Mouse (Mus musculus): Measurements from ENCODE around the gene Eci1. TPM values are rescaled to one million over a fixed set of nuclear protein-coding genes. Genes with fewer than 3 reads are reported as not detected.
A peak's percentile ranks its signal among the peaks of the same experiment; 100 is the strongest.

The Eci1 gene
- total and polyA plus RNA-seq, 2 experiments from 2014 or later = 595 to 624 TPM

GRCm38 (mm10) chr17:24413557-24414211, 12.8 kb upstream of the Eci1 start:
- 22% methylated on average over 22 of the region's 22 CpGs for WGBS
- peak overlapping the region; percentile 86 for H3K4me3 ChIP-seq (ENCODE audit: low read depth, low read length)
- H3K36me3 ChIP-seq (replicated peaks; ENCODE audit: control insufficient read depth, insufficient read depth, low read length) = peaks cover 49% of the 10 kb centered on the region
- ATAC-seq (ENCODE audit: insufficient read depth, low read depth) (peak; percentile 15; the same call in 1 of the 2 replicates), DNase-seq (ENCODE audit: low spot score) (peak; percentile 15)
- H3K9me3 ChIP-seq (replicated peaks; ENCODE audit: control insufficient read depth, low read length) = no peaks in the 10 kb centered on the region
- TF ChIP-seq CTCF (IDR thresholded peaks at IDR 0.05; ENCODE audit: low read depth) (no peak), EP300 (IDR thresholded peaks at IDR 0.05; ENCODE audit: low read depth) (no peak)
- no peaks in the 10 kb centered on the region for H3K27me3 ChIP-seq (ENCODE audit: control insufficient read depth, insufficient read depth, low read length)
- peaks cover 20% of the 10 kb centered on the region for H3K4me1 ChIP-seq (ENCODE audit: control insufficient read depth, insufficient read depth)
- H3K4me2 ChIP-seq (ENCODE audit: low read depth, low read length) = peak overlapping the region; percentile 88
- peak overlapping the region; percentile 60 for H3K9ac ChIP-seq (replicated peaks; ENCODE audit: low read depth, low read length)
- peak overlapping the region; percentile 89 for H3K27ac ChIP-seq (ENCODE audit: low read depth)

- H3K27ac ChIP-seq (ENCODE audit: low read depth) = peak within 1 kb of the TSS; percentile 89
- peak within 1 kb of the TSS; percentile 88 for H3K4me2 ChIP-seq (ENCODE audit: low read depth, low read length)
- H3K36me3 ChIP-seq (replicated peaks; ENCODE audit: control insufficient read depth, insufficient read depth, low read length) = peaks cover 49% of the 10 kb centered on the region
- peak within 1 kb of the TSS; percentile 88 for H3K9ac ChIP-seq (replicated peaks; ENCODE audit: low read depth, low read length)
- WGBS = under 1% methylated on average over 64 of the region's 64 CpGs
- peaks cover 20% of the 10 kb centered on the region for H3K4me1 ChIP-seq (ENCODE audit: control insufficient read depth, insufficient read depth)
- DNase-seq (ENCODE audit: low spot score) = peak; percentile 99
- H3K4me3 ChIP-seq (ENCODE audit: low read depth, low read length) = peak within 1 kb of the TSS; percentile 86
- peak; percentile 93 for ATAC-seq (ENCODE audit: insufficient read depth, low read depth)
- H3K9me3 ChIP-seq (replicated peaks; ENCODE audit: control insufficient read depth, low read length) = no peaks in the 10 kb centered on the region
- H3K27me3 ChIP-seq (ENCODE audit: control insufficient read depth, insufficient read depth, low read length) = no peaks in the 10 kb centered on the region
- peak; percentile 63 for TF ChIP-seq EP300 (IDR thresholded peaks at IDR 0.05; ENCODE audit: low read depth)
- TF ChIP-seq CTCF (IDR thresholded peaks at IDR 0.05; ENCODE audit: low read depth) = no peak
Measured at GRCm38 (mm10) chr17:24414230-24414976, 12.0 kb upstream of the Eci1 start, which contains the start of gene Rnps1. Gene Rnps1, plus strand, starts transcription at chr17:24414565.

- Histone ChIP-seq H3K27me3 (ENCODE audit: control insufficient read depth, insufficient read depth, low read length) (no peaks in the 10 kb centered on the region), H3K4me2 (ENCODE audit: low read depth, low read length) (peak overlapping the region; percentile 88), H3K27ac (ENCODE audit: low read depth) (peak overlapping the region; percentile 89), H3K9ac (replicated peaks; ENCODE audit: low read depth, low read length) (peak overlapping the region; percentile 88), H3K4me1 (ENCODE audit: control insufficient read depth, insufficient read depth) (peaks cover 20% of the 10 kb centered on the region), H3K9me3 (replicated peaks; ENCODE audit: control insufficient read depth, low read length) (no peaks in the 10 kb centered on the region), H3K36me3 (replicated peaks; ENCODE audit: control insufficient read depth, insufficient read depth, low read length) (peaks cover 49% of the 10 kb centered on the region), H3K4me3 (ENCODE audit: low read depth, low read length) (peak overlapping the region; percentile 86)
- TF ChIP-seq CTCF (IDR thresholded peaks at IDR 0.05; ENCODE audit: low read depth) (no peak), EP300 (IDR thresholded peaks at IDR 0.05; ENCODE audit: low read depth) (no peak)
- ATAC-seq (ENCODE audit: insufficient read depth, low read depth) (no peak), DNase-seq (ENCODE audit: low spot score) (peak; percentile 7)
- under 1% methylated on average over 21 of the region's 21 CpGs for WGBS
Measured at GRCm38 (mm10) chr17:24415011-24415410, 11.4 kb upstream of the Eci1 start.

GRCm38 (mm10) chr17:24416051-24416652, 10.3 kb upstream of the Eci1 start:
- H3K9me3 ChIP-seq (replicated peaks; ENCODE audit: control insufficient read depth, low read length) = no peaks in the 10 kb centered on the region
- peak overlapping the region; percentile 88 for H3K9ac ChIP-seq (replicated peaks; ENCODE audit: low read depth, low read length)
- ATAC-seq (ENCODE audit: insufficient read depth, low read depth) (no peak), DNase-seq (ENCODE audit: low spot score) (no peak)
- H3K4me1 ChIP-seq (ENCODE audit: control insufficient read depth, insufficient read depth) = peaks cover 20% of the 10 kb centered on the region
- no peaks in the 10 kb centered on the region for H3K27me3 ChIP-seq (ENCODE audit: control insufficient read depth, insufficient read depth, low read length)
- TF ChIP-seq CTCF (IDR thresholded peaks at IDR 0.05; ENCODE audit: low read depth) = no peak
- TF ChIP-seq EP300 (IDR thresholded peaks at IDR 0.05; ENCODE audit: low read depth) = no peak
- H3K27ac ChIP-seq (ENCODE audit: low read depth) = no peak overlapping the region
- 75% methylated on average over 3 of the region's 3 CpGs for whole genome bisulfite sequencing
- peak overlapping the region; percentile 88 for H3K4me2 ChIP-seq (ENCODE audit: low read depth, low read length)
- peaks cover 50% of the 10 kb centered on the region for H3K36me3 ChIP-seq (replicated peaks; ENCODE audit: control insufficient read depth, insufficient read depth, low read length)
- peak overlapping the region; percentile 86; the same call in 1 of the 2 replicates for H3K4me3 ChIP-seq (ENCODE audit: low read depth, low read length)

GRCm38 (mm10) chr17:24423114-24423513, 3.3 kb upstream of the Eci1 start:
- no peak for TF ChIP-seq EP300 (IDR thresholded peaks at IDR 0.05; ENCODE audit: low read depth)
- TF ChIP-seq CTCF (IDR thresholded peaks at IDR 0.05; ENCODE audit: low read depth) = no peak
- no peak for ATAC-seq (ENCODE audit: insufficient read depth, low read depth)
- H3K27me3 ChIP-seq (ENCODE audit: control insufficient read depth, insufficient read depth, low read length) = no peaks in the 10 kb centered on the region
- no peaks in the 10 kb centered on the region for H3K4me1 ChIP-seq (ENCODE audit: control insufficient read depth, insufficient read depth)
- 90% methylated on average over 4 of the region's 4 CpGs for WGBS
- H3K27ac ChIP-seq (ENCODE audit: low read depth) = no peak overlapping the region
- DNase-seq (ENCODE audit: low spot score) = no peak
- no peak overlapping the region for H3K4me2 ChIP-seq (ENCODE audit: low read depth, low read length)
- no peaks in the 10 kb centered on the region for H3K9me3 ChIP-seq (replicated peaks; ENCODE audit: control insufficient read depth, low read length)
- H3K36me3 ChIP-seq (replicated peaks; ENCODE audit: control insufficient read depth, insufficient read depth, low read length) = peaks cover 67% of the 10 kb centered on the region
- H3K9ac ChIP-seq (replicated peaks; ENCODE audit: low read depth, low read length) = no peak overlapping the region
- H3K4me3 ChIP-seq (ENCODE audit: low read depth, low read length) = no peak overlapping the region
